Mouse (Mus musculus) cerebellum, postnatal 10 days (tissue): ENCODE measurements around the gene Hacd2.

ENCODE experiments used
- DNase-seq, 2 experiments: peaks; one replicate each; pipeline ENCODE4 v3.0.0; 2021; ENCODE audit warnings: mixed read lengths in 2 of 2

Hacd2 gene

DNA sequence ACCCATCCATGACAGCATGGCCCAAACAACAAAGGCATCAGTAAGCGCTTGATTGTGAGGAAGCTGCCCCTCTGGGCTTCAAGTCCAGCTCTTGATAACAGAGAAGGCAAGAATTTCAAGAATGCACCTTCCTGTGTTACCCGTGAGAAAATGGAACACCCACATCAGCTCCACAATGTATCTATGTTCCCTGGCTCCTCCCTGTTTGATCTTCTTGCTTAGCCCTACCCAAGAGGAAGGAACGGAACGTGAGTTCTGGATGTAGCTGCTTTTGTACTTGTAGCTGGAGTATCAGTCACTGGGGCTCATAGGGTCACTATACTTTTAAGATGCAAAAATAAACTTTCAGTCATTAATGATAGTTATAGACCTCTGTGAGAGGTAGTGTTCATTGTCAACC is 98.4 kb downstream of the Hacd2 start:
- no peak for DNase-seq

DNA sequence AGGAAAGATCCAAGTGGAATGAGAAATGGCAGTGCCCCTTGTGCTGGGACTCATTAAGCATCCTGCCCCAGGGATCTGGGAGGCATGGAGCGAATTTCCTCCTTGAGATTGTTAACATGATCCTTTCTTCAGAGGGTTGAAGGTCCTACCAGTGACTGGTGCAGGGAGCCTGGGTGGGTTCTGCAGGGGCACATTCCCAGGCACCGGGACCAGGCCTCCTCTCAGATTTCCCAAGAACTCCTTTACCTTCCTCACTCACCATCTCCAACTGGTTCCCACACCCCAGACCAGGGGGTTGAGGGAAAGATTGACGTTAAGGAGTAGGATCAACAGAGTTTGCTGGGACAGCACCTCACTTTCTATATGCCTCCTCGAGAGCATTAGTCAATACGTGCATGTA is 105.0 kb downstream of the Hacd2 start:
- DNase-seq: no peak

DNA sequence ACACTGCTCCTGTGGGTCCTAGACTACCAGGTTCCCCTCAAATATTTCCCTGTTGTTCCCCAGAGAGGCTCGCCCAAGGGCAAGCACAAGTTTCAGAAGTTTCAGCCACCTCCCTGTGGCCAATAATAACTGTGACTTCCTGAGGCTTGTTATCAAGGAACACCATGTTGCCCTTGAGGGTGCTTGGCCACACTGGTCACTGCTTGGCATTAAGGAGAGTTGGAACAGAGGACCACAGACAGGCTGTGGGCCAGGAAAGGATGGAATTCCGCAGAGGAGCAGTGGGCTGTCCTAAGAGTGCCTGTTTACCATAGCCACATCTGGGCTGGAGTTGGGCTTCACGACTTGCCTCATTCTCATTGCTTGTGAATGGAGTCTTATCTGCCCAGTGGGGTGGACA is 107.9 kb downstream of the Hacd2 start:
- DNase-seq: no peak

DNA sequence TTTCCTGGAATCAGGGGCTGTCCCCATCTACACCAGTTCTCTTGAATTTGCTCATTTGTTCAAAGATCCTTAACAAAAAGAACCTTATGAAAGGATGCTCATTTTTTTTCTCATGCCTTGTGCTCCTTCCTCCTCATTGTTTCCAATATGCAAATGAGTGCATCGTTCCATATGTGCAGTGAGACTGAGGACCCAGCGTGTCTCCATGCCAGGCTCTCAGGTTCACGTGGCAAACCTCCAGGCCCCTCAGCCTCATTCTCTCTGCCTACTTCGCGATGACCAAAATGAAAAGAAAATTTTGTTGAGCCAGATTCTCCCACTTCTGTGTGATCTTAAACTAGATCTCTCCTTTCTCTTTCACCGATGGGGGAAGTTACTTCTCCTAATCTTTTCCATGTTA is 117.2 kb downstream of the Hacd2 start:
- peak; percentile 81 to 90 for DNase-seq

DNA sequence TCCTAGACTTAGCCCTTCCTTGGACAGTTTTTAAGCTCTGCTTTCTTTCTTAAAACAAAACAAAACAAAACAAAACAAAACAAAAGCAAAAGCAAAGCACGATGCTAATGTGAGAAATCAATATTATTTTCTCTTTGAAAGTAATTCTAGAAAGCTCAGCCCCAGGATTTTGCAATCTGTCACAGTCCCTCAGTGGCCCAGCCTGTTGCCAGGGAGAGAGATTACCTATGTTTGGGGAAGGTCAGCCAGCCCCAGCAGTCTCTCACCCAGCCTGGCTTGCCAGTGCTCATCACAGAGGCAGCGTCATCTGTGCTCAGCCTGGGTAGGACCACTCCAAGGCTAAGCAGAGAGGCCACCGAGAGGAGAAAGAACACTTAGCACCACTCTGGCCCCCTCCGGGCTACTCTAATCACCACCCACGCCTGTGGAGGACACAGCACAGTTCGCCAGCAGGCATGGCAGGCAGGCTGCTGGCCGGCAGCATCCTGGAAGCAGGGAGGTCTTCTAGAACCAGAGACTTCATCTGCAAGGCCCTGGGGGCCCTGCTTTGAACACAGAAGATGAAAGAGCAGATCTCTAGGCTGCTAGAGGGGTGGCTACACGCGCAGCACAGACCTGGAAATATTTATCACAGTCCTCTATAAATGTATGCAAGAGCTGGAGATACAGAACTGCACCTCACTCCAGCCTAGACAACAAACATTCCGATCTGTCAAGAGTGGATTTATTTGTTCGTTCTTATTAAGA is 117.8 kb downstream of the Hacd2 start:
- DNase-seq: peak; percentile 77 to 87

DNA sequence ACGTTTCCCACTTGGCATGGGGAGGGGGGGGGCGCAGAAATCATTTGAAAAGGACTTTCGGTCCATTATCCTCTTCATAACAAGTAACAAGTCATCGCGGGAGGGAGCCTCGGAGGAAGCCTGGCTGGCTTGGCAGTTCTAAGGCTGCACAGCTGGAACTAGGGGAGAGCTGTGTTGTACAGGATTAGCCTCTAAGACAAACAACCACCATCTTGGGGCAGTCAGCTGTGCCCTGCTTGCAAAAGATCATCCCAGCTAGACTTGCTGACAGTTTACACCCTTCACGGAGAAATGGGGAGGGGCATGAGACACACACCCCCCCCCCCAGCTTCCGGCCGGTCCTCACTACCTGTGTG is 118.4 kb downstream of the Hacd2 start:
- DNase-seq: peak; percentile 40 to 56

DNA sequence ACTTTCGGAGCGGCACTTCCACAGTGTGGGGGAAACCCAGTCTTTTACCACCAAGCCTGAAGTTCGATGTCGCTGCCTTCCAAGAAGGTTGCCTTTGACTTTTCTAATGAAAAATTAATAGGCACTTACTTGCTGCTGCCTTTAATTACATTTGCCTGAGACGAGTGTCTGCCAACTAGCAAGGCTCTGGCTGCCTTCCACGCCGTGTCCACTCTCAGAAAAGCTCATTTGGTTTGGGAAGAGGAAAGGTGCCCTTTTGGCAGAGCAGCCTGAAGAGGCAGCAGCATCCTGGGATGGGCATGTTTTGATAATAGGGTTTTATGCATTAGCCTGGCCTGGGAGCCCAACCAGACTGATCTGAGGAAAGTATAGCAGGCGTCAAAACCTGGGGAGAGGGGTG is 119.6 kb downstream of the Hacd2 start:
- DNase-seq: peak; percentile 49 to 72

DNA sequence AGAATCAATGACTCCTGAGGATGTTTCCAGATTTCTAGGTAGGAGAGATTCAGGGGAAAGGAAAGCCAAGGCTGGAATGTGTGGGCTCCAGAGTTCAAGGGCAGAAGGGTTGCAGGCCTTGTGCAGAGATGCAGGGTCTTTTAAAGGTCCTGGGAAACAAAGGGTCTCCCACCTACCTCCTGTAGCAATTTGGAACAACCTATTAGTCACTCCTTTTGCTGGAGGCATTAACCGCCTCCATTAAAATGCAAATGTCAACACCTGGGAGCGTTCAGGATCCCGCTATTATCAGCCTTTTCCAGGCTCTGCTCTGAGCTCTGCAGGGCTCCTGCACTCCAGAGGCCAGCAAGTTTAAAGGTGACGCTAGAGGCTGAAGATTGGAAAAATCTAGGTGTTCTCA is 123.9 kb downstream of the Hacd2 start:
- no peak for DNase-seq

DNA sequence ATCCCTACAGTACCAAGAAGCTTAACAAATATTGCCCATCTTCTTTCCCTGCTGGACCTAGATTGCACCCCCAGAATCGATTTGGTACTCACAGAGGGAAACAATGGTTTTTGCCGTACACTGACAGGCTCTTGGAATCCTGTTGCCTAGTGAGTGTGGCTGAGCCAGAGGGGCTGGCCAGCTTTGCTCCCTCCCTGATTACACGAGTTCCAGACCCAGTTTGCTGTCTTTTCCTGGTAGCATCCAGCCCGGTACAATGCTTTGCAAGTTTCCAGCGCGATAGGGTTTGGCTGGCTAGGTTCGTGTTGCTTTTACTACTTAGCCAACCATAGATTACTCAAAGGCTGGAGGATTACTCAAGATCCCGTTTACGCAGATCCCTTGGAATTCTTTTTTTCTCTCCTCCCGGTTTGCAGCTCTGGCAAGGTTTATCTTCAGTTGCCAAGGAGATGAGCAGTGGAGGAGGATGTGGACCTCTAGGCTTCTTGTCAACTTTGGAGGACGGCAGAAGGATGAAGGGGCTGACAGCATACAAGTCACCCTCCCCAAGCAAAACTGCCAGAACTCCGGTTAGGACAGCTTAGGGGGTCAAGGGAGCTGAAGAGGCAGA is 131.0 kb downstream of the Hacd2 start:
- DNase-seq: no peak

DNA sequence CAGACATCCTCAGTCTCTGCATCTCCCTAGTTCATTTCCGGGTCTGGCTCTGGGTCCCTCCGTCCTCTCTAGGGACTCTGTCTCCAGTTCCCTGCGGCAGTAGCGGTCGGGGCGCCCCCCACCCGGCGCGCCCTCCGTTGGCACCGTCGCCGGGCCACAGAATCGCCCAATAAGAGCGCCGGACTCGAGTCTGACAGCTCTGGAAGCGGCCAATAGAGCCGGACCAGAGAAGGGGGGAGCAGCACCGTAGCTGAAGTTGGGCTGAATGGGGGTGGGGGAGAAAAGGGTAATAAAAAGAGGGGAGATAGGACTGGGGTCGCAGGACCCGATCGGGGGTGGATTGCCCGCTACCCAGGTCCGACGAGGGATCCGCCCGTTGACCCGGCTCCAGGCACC is 132.0 kb downstream of the Hacd2 start:
- DNase-seq: peak; percentile 85 to 87

DNA sequence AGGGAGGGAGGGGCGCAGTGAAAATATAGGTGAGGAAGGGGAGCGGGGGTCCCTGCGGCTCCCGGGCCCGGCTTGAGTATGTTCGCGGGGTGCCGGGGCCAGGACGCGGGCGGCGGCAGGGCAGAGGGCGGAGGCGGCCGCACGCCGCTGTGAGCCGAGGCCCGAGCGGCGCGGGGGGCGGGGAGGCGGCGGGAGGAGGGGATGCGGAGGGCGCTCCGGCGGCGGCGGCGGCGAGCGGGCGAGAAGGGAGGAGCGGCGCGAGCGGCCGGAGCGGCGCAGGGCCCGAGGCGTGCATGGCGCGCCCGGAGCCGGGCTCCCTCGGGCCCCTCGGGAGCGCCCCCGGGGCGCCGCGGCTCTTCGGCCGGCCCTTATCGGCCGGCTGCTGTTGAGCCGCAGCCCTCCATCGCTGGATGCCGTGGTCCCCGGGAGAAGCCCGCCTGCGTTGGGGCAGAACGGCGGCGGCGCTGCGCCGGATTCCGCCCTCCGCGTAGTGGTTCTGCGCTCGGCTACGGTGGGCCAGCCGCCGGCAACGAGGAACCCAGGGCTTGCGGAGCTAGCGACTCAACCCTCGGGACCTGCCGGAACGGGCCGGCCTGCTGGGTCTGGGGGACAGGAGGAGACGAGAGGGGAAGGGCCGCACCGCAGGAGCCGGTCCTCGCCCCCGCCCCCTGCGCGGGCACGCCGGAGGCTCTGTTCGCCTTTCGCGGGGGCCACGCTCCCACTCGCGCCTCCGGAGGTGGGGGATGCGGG is 132.6 kb downstream of the Hacd2 start, which contains the start of gene Adcy5:
Gene Adcy5, plus strand, starts transcription at position 237 of the 750 bp plus-strand sequence.
- DNase-seq: peak; percentile 75 to 80

DNA sequence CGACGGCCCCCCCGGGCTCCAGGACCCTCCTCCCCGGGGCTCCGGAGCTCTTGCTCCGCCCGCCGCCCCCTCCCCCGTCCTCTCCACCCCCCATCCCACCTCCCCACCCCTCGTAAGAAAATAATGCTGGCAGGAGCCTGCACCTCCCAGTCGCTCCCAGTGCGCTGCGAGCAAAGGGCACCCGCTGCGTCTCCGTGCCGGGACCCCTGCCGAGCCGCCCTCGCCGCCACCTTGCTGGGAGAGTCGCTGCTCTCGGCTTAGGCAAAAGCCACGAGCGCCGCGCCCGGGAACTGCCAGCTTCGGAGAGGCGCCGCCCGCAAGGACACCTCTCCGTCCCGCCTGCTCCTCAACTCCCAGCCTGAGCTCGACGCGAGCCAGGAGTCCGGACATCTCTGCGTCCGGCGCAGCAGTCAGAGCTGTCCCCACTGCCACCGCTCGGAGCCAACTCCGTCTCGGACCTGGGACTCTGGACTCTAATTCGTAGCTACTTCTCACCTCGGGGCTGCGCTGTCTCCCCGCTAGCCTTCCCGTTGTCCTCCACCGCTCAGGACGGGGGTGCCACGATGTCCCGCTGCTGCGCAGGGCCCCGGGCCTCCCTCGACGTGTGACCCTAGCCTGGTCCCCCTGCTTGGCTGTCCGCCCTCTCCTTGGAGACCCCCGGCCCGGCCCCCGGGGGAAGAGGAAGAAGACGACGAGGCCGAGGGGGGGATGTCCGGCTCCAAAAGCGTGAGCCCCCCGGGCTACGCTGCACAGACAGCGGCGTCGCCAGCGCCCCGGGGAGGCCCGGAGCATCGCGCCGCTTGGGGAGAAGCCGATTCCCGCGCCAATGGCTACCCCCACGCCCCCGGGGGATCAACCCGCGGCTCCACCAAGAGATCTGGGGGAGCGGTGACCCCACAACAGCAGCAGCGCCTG is 133.4 kb downstream of the Hacd2 start:
- DNase-seq: peak; percentile 78 to 79

DNA sequence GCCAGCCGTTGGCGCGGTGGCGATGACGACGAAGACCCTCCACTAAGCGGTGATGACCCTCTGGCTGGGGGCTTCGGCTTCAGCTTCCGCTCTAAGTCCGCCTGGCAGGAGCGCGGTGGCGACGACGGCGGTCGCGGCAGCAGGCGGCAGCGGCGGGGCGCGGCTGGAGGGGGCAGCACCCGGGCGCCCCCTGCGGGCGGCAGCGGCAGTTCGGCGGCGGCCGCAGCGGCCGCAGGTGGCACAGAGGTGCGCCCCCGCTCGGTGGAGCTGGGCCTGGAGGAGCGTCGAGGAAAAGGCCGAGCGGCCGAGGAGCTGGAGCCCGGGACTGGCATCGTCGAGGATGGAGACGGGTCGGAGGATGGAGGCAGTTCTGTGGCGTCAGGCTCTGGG is 134.1 kb downstream of the Hacd2 start:
- peak; percentile 84 to 86 for DNase-seq

DNA sequence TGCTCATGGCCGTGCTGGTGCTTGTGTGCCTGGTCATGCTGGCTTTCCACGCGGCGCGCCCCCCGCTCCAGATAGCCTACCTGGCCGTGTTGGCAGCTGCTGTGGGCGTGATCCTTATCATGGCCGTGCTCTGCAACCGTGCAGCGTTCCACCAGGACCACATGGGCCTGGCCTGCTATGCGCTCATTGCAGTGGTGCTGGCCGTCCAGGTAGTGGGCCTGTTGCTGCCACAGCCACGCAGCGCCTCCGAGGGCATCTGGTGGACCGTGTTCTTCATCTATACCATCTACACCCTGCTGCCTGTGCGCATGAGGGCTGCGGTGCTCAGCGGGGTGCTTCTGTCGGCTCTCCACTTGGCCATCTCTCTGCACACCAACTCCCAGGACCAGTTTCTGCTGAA is 134.6 kb downstream of the Hacd2 start:
- no peak for DNase-seq
